Mouse (Mus musculus): ENCODE measurements at regions not wholly inside any gene's neighbourhood (a gene's known extent, or its start where the extent isn't known, plus 50 kb on each side); places are given as distances from the start of the nearest gene placed in this dataset.

GRCm38 (mm10) chr1:137541453-137541852 is 581.2 kb upstream of the Nr5a2 start:
- ATAC-seq (replicated peaks; ENCODE audit: low FRiP score, low TSS enrichment, low read depth), result no peak
- 90% methylated on average over 9 of the region's 9 CpGs for WGBS

GRCm38 (mm10) chr1:137539424-137540116 is 579.3 kb upstream of the Nr5a2 start:
- no peak for ATAC-seq (replicated peaks; ENCODE audit: low FRiP score, low TSS enrichment, low read depth)
- H3K36me3 ChIP-seq (ENCODE audit: control insufficient read depth, insufficient read depth, low read length), result no peaks in the 10 kb centered on the region
- 59% methylated on average over 12 of the region's 12 CpGs for WGBS
- no peaks in the 10 kb centered on the region for H3K4me1 ChIP-seq (replicated peaks; ENCODE audit: control insufficient read depth, insufficient read depth, low read length)
- H3K27me3 ChIP-seq (replicated peaks; ENCODE audit: control insufficient read depth, insufficient read depth, low read length), result no peaks in the 10 kb centered on the region
- no peak overlapping the region for H3K4me2 ChIP-seq (ENCODE audit: low read length)
- H3K9ac ChIP-seq (ENCODE audit: low read length), result no peak overlapping the region
- no peak for DNase-seq (ENCODE audit: low spot score)
- no peaks in the 10 kb centered on the region for H3K9me3 ChIP-seq (ENCODE audit: control insufficient read depth, low read length)
- H3K27ac ChIP-seq (ENCODE audit: low read depth), result no peak overlapping the region
- no peak overlapping the region for H3K4me3 ChIP-seq (ENCODE audit: low read depth, low read length)

More at GRCm38 (mm10) chr1:137541453-137541852, 581.2 kb upstream of the Nr5a2 start:
- Histone ChIP-seq H3K4me3 (ENCODE audit: low read depth, low read length) (no peak overlapping the region), H3K4me2 (ENCODE audit: low read length) (no peak overlapping the region), H3K27me3 (replicated peaks; ENCODE audit: control insufficient read depth, insufficient read depth, low read length) (no peaks in the 10 kb centered on the region), H3K4me1 (replicated peaks; ENCODE audit: control insufficient read depth, insufficient read depth, low read length) (no peaks in the 10 kb centered on the region), H3K9ac (ENCODE audit: low read length) (no peak overlapping the region), H3K9me3 (ENCODE audit: control insufficient read depth, low read length) (no peaks in the 10 kb centered on the region), H3K27ac (ENCODE audit: low read depth) (no peak overlapping the region), H3K36me3 (ENCODE audit: control insufficient read depth, insufficient read depth, low read length) (no peaks in the 10 kb centered on the region)
- DNase-seq (ENCODE audit: low spot score), result no peak

DNA sequence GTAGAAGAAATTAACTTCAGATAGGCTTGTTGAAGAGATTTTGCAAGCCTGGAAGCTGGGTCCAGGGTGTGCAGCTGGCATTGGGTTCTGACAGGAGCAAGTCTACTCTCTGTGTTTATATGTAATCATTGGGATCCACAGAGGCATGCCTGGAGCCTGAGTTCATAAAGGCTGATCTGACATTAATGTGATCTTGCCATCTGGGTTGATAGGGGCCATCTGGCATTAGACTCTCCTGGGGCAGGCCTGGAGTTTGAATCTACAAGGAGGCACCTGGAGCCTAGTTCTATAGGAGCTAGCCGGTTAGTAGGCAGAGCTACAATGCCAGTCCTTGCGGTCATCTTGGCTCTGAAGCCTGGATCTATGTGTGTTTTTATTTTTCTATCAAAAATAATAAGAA is 554.5 kb upstream of the Nr5a2 start:
- ATAC-seq (replicated peaks; ENCODE audit: low FRiP score, low TSS enrichment, low read depth) (no peak), DNase-seq (ENCODE audit: low spot score) (no peak)
- Histone ChIP-seq H3K27me3 (replicated peaks; ENCODE audit: control insufficient read depth, insufficient read depth, low read length) (no peaks in the 10 kb centered on the region), H3K9me3 (ENCODE audit: control insufficient read depth, low read length) (no peaks in the 10 kb centered on the region), H3K4me1 (replicated peaks; ENCODE audit: control insufficient read depth, insufficient read depth, low read length) (no peaks in the 10 kb centered on the region), H3K36me3 (ENCODE audit: control insufficient read depth, insufficient read depth, low read length) (no peaks in the 10 kb centered on the region), H3K9ac (ENCODE audit: low read length) (no peak overlapping the region), H3K4me2 (ENCODE audit: low read length) (no peak overlapping the region), H3K4me3 (ENCODE audit: low read depth, low read length) (no peak overlapping the region), H3K27ac (ENCODE audit: low read depth) (no peak overlapping the region)
- 80% methylated on average over 2 of the region's 2 CpGs for WGBS

DNA sequence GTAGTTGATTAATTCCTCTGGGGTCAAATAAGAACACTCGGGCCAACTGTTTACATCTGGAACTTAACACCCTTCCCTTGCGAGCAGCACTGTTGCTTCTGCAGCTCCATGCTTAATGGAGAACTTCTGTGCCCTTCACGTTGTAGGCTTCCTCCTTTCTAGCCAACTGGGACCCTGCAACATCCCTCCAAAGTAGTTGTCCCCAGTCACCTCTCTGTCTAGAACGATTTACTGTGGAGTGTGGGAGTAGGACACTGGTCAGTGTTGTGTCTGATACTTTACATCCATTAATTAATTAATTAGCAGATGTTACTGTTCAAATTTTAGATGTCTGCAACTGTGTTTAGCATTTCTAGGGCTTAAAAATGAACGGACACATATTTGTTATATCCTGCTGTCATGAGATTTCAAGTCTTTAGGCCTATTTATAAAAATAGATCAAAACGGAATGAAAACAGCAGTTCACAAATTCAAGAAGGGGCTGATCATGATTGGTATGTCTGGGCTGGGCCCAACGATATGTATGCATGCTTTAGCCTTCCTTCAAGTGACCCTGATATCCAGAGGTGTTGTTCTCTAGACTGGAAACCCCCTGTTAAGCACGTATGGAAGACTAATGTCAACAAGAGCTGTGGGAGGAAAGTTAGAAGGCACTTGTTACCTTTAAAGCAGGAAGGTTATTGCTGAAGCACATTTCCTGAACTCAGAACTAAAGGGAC is 543.6 kb upstream of the Nr5a2 start:
- no peak for ATAC-seq (replicated peaks; ENCODE audit: low FRiP score, low TSS enrichment, low read depth)

GRCm38 (mm10) chr1:137488226-137488625 is 528.0 kb upstream of the Nr5a2 start:
- ATAC-seq (replicated peaks; ENCODE audit: low FRiP score, low TSS enrichment, low read depth) (no peak), DNase-seq (ENCODE audit: low spot score) (no peak)
- no peaks in the 10 kb centered on the region for H3K4me1 ChIP-seq (replicated peaks; ENCODE audit: control insufficient read depth, insufficient read depth, low read length)
- no peak overlapping the region for H3K4me2 ChIP-seq (ENCODE audit: low read length)
- no peaks in the 10 kb centered on the region for H3K27me3 ChIP-seq (replicated peaks; ENCODE audit: control insufficient read depth, insufficient read depth, low read length)
- H3K27ac ChIP-seq (ENCODE audit: low read depth), result no peak overlapping the region
- 52% methylated on average over 5 of the region's 5 CpGs for WGBS
- H3K9ac ChIP-seq (ENCODE audit: low read length), result no peak overlapping the region
- H3K9me3 ChIP-seq (ENCODE audit: control insufficient read depth, low read length), result no peaks in the 10 kb centered on the region
- no peaks in the 10 kb centered on the region for H3K36me3 ChIP-seq (ENCODE audit: control insufficient read depth, insufficient read depth, low read length)
- H3K4me3 ChIP-seq (ENCODE audit: low read depth, low read length), result no peak overlapping the region

More for the DNA sequence above, 543.6 kb upstream of the Nr5a2 start:
- Histone ChIP-seq H3K27me3 (replicated peaks; ENCODE audit: control insufficient read depth, insufficient read depth, low read length) (no peaks in the 10 kb centered on the region), H3K4me1 (replicated peaks; ENCODE audit: control insufficient read depth, insufficient read depth, low read length) (no peaks in the 10 kb centered on the region; the same call in 1 of the 2 replicates), H3K9me3 (ENCODE audit: control insufficient read depth, low read length) (no peaks in the 10 kb centered on the region), H3K4me2 (ENCODE audit: low read length) (no peak overlapping the region), H3K4me3 (ENCODE audit: low read depth, low read length) (no peak overlapping the region), H3K27ac (ENCODE audit: low read depth) (no peak overlapping the region), H3K36me3 (ENCODE audit: control insufficient read depth, insufficient read depth, low read length) (no peaks in the 10 kb centered on the region), H3K9ac (ENCODE audit: low read length) (no peak overlapping the region)
- WGBS, result 42% methylated on average over 8 of the region's 8 CpGs
- DNase-seq (ENCODE audit: low spot score), result no peak

GRCm38 (mm10) chr1:137478459-137478858 is 518.2 kb upstream of the Nr5a2 start:
- no peak overlapping the region for H3K4me2 ChIP-seq (ENCODE audit: low read length)
- DNase-seq (ENCODE audit: low spot score) (no peak), ATAC-seq (replicated peaks; ENCODE audit: low FRiP score, low TSS enrichment, low read depth) (no peak)
- no peaks in the 10 kb centered on the region for H3K4me1 ChIP-seq (replicated peaks; ENCODE audit: control insufficient read depth, insufficient read depth, low read length)
- no peaks in the 10 kb centered on the region for H3K27me3 ChIP-seq (replicated peaks; ENCODE audit: control insufficient read depth, insufficient read depth, low read length)
- no peak overlapping the region for H3K4me3 ChIP-seq (ENCODE audit: low read depth, low read length)
- H3K9me3 ChIP-seq (ENCODE audit: control insufficient read depth, low read length), result no peaks in the 10 kb centered on the region
- no peaks in the 10 kb centered on the region for H3K36me3 ChIP-seq (ENCODE audit: control insufficient read depth, insufficient read depth, low read length)
- no peak overlapping the region for H3K9ac ChIP-seq (ENCODE audit: low read length)
- H3K27ac ChIP-seq (ENCODE audit: low read depth), result no peak overlapping the region
- WGBS, result 33% methylated on average over 1 of the region's 1 CpGs

- ATAC-seq (replicated peaks; ENCODE audit: low FRiP score, low TSS enrichment, low read depth) (no peak), DNase-seq (ENCODE audit: low spot score) (no peak)
- no peaks in the 10 kb centered on the region for H3K36me3 ChIP-seq (ENCODE audit: control insufficient read depth, insufficient read depth, low read length)
- H3K27ac ChIP-seq (ENCODE audit: low read depth), result no peak overlapping the region
- H3K4me1 ChIP-seq (replicated peaks; ENCODE audit: control insufficient read depth, insufficient read depth, low read length), result no peaks in the 10 kb centered on the region
- no peak overlapping the region for H3K4me2 ChIP-seq (ENCODE audit: low read length)
- no peaks in the 10 kb centered on the region for H3K27me3 ChIP-seq (replicated peaks; ENCODE audit: control insufficient read depth, insufficient read depth, low read length)
- no peaks in the 10 kb centered on the region for H3K9me3 ChIP-seq (ENCODE audit: control insufficient read depth, low read length)
- 56% methylated on average over 3 of the region's 3 CpGs for WGBS
- H3K4me3 ChIP-seq (ENCODE audit: low read depth, low read length), result no peak overlapping the region
- H3K9ac ChIP-seq (ENCODE audit: low read length), result no peak overlapping the region
Observed at GRCm38 (mm10) chr1:137477239-137477638, 517.0 kb upstream of the Nr5a2 start.

GRCm38 (mm10) chr1:137474858-137475257 is 514.6 kb upstream of the Nr5a2 start:
- no peaks in the 10 kb centered on the region for H3K9me3 ChIP-seq (ENCODE audit: control insufficient read depth, low read length)
- H3K4me2 ChIP-seq (ENCODE audit: low read length), result no peak overlapping the region
- no peak for ATAC-seq (replicated peaks; ENCODE audit: low FRiP score, low TSS enrichment, low read depth)
- DNase-seq (ENCODE audit: low spot score), result no peak
- no peaks in the 10 kb centered on the region for H3K4me1 ChIP-seq (replicated peaks; ENCODE audit: control insufficient read depth, insufficient read depth, low read length)
- no peaks in the 10 kb centered on the region for H3K27me3 ChIP-seq (replicated peaks; ENCODE audit: control insufficient read depth, insufficient read depth, low read length)
- H3K9ac ChIP-seq (ENCODE audit: low read length), result no peak overlapping the region
- WGBS, result 72% methylated on average over 4 of the region's 4 CpGs
- H3K4me3 ChIP-seq (ENCODE audit: low read depth, low read length), result no peak overlapping the region
- no peaks in the 10 kb centered on the region for H3K36me3 ChIP-seq (ENCODE audit: control insufficient read depth, insufficient read depth, low read length)
- H3K27ac ChIP-seq (ENCODE audit: low read depth), result no peak overlapping the region
